Mouse (Mus musculus) embryonic facial prominence, embryonic 13.5 days (tissue): Measurements from ENCODE around the gene Rtbdn. TPM values are rescaled to one million over a fixed set of nuclear protein-coding genes. Genes with fewer than 3 reads are reported as not detected.

Experiments used
- ATAC-seq: fragments of 200-750 bp; cut with Nextera tagmentation; 2 replicates; pipeline ENCODE4 v1.8.0; 2017; ENCODE audit warnings: low read depth; ENCODE audit not compliant: insufficient number of reproducible peaks, insufficient read depth, low FRiP score, low TSS enrichment
- H3K27ac ChIP-seq: fragments of 300-500 bp; sonication (generic); 2 replicates; pipeline ENCODE4 v1.5.1; 2015; ENCODE audit warnings: moderate library complexity, mild to moderate bottlenecking, inconsistent platforms
- H3K27me3 ChIP-seq: fragments of 300-500 bp; sonication (generic); 2 replicates; pipeline ENCODE4 v1.6.1; 2015; ENCODE audit warnings: mild to moderate bottlenecking, inconsistent platforms
- H3K36me3 ChIP-seq: fragments of 300-500 bp; sonication (generic); 2 replicates; pipeline ENCODE4 v1.6.1; 2015; ENCODE audit warnings: mild to moderate bottlenecking, inconsistent platforms
- H3K4me1 ChIP-seq: fragments of 300-500 bp; sonication (generic); 2 replicates; pipeline ENCODE4 v1.6.1; 2015; ENCODE audit warnings: inconsistent platforms
- H3K4me2 ChIP-seq: fragments of 300-500 bp; sonication (generic); 2 replicates; pipeline ENCODE4 v1.6.1; 2015; ENCODE audit warnings: moderate library complexity, mild to moderate bottlenecking, inconsistent platforms
- H3K4me3 ChIP-seq: fragments of 300-500 bp; sonication (generic); 2 replicates; pipeline ENCODE4 v1.5.1; 2015; ENCODE audit warnings: mild to moderate bottlenecking, inconsistent platforms
- H3K9ac ChIP-seq: fragments of 300-500 bp; sonication (generic); 2 replicates; pipeline ENCODE4 v1.6.1; 2015; ENCODE audit warnings: mild to moderate bottlenecking, inconsistent platforms
- H3K9me3 ChIP-seq: fragments of 300-500 bp; sonication (generic); 2 replicates; pipeline ENCODE4 v1.6.1; 2016; ENCODE audit warnings: inconsistent platforms
- WGBS: fragments of 180-500 bp; shearing (Covaris S2); methylation state at CpG from one replicate; pipeline ENCODE4 v1.1.7; 2015; ENCODE audit warnings: mixed read lengths; 5-methylcytosine and 5-hydroxymethylcytosine counted together
- polyA plus RNA-seq: library from polyadenylated mRNA; unstranded; fragments of >200 nt; fragmentation: Nextera tagmentation; extraction: Ambion mirVana; gene quantifications from 2 replicates; pipeline ENCODE4 v1.2.1, GENCODE M21; 2015

Gene Rtbdn
- polyA plus RNA-seq, 1 experiment from 2014 or later, result 0.39 TPM

DNA sequence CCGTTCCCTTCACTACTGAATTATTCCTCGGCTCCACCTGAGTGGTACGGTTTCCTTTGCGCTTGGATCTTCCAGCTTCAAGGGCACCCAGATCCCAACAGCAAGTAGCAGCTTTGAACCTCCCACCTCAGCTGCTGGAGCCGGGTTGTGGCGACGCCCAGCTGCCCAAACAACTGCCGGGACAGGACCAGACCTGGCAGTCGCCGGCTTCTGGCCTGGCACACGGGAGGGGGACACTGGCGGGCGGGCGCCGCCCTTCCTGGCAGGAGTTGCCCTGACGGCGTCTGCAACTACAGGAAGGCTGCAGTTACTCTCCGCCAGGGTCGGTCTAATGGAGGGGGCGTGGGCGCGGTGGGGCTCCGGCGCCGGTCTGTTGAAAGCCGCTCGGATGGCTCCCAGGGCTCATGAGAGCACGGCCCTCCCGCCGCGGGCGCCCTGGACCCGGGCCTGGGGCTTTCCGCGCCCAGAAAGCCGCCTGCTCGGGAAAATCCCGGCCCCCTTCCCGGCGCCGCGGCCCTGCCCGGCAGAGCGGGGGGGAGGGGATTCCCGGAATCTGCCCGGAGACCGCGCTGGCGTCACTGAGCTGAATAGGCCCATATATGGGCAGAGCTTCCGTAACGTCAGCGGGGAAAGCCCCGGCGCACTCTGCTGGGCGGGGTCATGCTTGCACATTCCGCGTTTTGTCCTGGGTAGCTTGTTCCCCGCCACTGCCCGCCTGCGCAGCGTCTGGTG, 29.4 kb downstream of the Rtbdn start:
- ATAC-seq, result peak; percentile 80
- Histone ChIP-seq H3K36me3 (peaks cover 32% of the 10 kb centered on the region), H3K4me2 (peak overlapping the region; percentile 100), H3K9ac (peak overlapping the region; percentile 77), H3K9me3 (no peaks in the 10 kb centered on the region), H3K4me3 (peak overlapping the region; percentile 60), H3K27me3 (peaks cover 32% of the 10 kb centered on the region), H3K4me1 (peaks cover 71% of the 10 kb centered on the region), H3K27ac (peak overlapping the region; percentile 78)
- under 1% methylated on average over 51 of the region's 61 CpGs for WGBS

DNA sequence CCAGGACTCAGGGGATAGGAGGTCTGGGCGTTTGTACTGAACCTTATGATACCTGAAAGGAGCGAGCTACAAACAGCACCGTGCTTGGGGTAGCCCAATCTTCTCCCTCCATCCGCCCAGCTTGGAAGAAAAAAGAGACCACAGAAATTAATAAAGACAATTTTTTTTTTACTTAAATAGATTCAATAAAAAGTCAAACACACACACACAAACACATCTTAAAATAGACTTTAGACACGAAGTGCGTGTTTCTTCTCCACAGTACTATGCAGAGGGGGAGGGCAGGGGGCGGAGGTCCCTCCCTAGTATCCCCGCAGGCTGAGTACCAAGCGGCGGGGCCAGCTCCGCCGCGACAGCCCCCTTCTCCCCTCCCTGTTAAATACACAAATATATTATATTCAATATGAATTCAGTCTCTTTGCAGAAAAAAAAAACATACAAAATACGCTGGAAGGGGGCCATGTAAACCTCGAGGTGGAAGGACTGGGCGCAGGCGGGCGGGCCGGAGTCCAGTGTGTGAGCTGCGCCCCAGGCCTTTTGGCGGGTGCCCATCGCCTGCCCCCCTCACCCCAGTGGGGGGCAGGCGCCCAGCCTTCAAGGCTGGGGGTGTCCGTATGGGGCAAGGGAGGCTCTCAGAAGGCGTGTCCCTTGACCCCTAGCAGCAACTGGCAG, 30.1 kb downstream of the Rtbdn start:
- Histone ChIP-seq H3K9me3 (no peaks in the 10 kb centered on the region), H3K27me3 (peaks cover 32% of the 10 kb centered on the region), H3K4me2 (peak overlapping the region; percentile 100), H3K4me1 (peaks cover 74% of the 10 kb centered on the region), H3K4me3 (peak overlapping the region; percentile 60), H3K9ac (peak overlapping the region; percentile 77), H3K27ac (peak overlapping the region; percentile 51; the same call in 1 of the 2 replicates), H3K36me3 (peaks cover 25% of the 10 kb centered on the region)
- 3% methylated on average over 25 of the region's 25 CpGs for WGBS
- no peak for ATAC-seq

DNA sequence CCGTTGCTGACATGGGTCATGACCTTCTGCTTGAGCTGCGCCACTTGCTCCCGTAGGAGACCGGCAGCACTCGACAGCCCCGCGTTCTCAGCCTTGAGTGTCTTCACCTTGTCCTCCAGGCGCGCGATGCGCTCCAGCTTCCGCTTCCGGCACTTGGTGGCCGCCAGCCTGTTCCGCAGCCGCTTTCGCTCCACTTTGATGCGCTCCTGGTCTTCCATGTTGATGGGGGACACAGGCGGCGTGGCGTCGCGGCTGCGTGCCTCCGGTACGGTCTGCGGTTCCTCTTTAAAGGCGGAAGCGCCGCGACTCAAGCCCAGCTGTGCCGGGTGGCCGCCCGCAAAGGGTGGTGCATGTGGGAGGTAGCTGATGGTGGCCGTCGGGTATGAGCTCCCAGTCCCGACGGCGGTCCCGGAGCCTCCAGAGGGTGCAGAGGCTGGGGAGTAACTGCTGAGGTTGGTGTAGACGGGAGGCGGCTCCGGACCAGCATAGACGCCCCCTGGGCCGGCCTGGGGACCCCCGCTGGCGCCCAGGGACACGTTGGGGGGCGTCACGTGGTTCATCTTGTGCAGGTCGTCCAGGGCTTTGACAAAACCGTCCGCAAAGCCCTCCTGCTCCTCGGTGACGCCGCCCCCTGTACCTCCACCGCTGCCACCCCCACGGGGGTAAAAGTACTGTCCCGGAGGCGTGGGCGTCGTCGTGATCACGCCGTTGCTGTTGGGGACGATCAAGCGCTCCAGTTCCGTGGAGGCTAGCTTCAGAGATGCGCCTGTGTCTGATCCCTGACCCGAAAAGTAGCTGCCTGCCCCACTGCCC, 30.9 kb downstream of the Rtbdn start:
- Histone ChIP-seq H3K36me3 (peaks cover 18% of the 10 kb centered on the region), H3K4me1 (peaks cover 81% of the 10 kb centered on the region), H3K4me2 (peak overlapping the region; percentile 100), H3K9me3 (no peaks in the 10 kb centered on the region), H3K9ac (peak overlapping the region; percentile 77), H3K27me3 (peaks cover 32% of the 10 kb centered on the region), H3K4me3 (peak overlapping the region; percentile 60), H3K27ac (peak overlapping the region; percentile 74; the same call in 1 of the 2 replicates)
- under 1% methylated on average over 70 of the region's 70 CpGs for WGBS
- ATAC-seq, result no peak

DNA sequence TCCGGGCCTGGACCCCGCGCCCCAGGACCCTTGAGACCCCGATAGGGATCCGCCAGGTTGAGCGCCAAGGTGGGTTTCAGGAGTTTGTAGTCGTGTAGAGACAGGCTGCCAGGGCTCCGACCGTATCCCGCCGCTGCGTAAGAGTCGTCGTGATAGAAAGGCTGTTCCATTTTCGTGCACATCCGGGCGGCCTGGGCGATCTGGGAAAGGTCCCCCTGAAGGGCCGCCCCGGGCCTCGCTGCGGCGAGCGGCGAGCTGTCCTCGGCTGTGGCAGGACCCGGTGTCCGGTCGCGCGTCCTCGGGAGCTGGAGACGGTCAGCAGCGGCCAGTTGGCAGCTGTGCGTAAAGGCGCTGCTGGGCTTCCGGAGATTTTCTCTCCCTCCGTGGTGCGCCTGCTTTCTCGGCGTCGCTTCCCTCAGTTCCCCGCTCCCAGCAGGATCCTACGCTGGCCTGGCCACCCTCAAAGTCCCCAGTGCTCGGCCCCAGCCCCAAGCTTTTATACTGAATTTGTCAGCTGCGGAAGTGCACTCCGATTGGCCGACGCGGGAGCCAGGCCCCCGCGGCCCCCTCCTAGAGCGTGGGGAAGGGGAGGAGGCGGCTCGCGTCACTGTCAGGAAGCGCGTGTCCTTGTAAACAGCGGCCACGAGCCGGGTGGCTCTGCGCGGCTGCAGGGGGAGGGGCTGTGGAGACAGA, 31.6 kb downstream of the Rtbdn start, which contains the start of gene Junb:
Gene Junb (minus strand): TSS at position 471 of the 693 bp plus-strand sequence.
- Histone ChIP-seq H3K27me3 (peaks cover 32% of the 10 kb centered on the region), H3K9me3 (no peaks in the 10 kb centered on the region), H3K4me1 (peaks cover 82% of the 10 kb centered on the region), H3K4me3 (peak within 1 kb of the TSS; percentile 60), H3K36me3 (peaks cover 10% of the 10 kb centered on the region), H3K4me2 (peak within 1 kb of the TSS; percentile 100), H3K9ac (peak within 1 kb of the TSS; percentile 77), H3K27ac (peak within 1 kb of the TSS; percentile 74)
- ATAC-seq, result peak; percentile 13; the same call in 1 of the 2 replicates
- under 1% methylated on average over 63 of the region's 63 CpGs for WGBS

DNA sequence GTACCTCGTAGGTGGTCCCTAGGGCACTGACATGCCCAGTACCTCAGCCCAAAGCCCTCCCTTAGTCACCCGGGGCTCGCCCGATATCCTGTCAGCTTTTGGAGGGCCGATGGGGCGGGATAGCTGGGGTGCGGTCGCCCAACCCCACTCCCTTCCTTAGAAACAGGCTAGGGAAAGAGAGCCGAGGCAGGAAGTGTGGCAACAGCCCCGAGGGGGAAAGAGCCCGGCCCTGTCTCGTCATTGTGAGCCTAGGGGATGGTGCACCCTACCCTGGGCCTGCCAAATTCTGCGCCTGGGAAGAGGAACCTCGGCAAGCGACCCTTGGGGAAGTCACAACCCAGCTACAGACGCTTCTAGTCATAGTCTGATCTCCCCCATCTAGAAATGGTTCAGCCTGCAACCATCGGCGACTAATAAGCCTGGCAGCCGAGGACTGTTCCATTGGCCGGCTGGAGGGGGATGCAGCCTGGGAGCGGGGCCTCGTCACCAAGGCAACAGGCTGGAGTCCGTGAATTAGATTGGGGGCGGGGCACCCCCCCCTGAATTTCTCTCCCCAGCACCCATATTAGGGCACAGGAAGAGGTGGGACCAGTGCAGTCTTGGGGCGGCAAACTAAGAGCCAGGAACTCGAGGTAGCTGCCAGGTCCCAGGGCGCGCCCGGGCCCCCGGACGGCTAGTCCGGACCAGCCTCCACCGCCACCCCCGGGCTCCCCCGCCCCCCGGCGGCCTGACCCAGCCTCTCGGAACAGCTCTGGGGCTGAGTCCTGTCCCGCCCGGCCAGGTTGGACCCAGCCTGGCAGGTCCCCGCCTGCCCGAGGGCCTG, 33.0 kb downstream of the Rtbdn start:
- H3K27me3 ChIP-seq, result peaks cover 40% of the 10 kb centered on the region
- H3K4me1 ChIP-seq, result peaks cover 84% of the 10 kb centered on the region
- peak overlapping the region; percentile 60 for H3K27ac ChIP-seq
- peak overlapping the region; percentile 100 for H3K4me2 ChIP-seq
- H3K9me3 ChIP-seq, result no peaks in the 10 kb centered on the region
- H3K36me3 ChIP-seq, result no peaks in the 10 kb centered on the region
- 1% methylated on average over 42 of the region's 42 CpGs for WGBS
- ATAC-seq, result peak; percentile 27; the same call in 1 of the 2 replicates
- H3K4me3 ChIP-seq, result peak overlapping the region; percentile 60
- H3K9ac ChIP-seq, result peak overlapping the region; percentile 59

DNA sequence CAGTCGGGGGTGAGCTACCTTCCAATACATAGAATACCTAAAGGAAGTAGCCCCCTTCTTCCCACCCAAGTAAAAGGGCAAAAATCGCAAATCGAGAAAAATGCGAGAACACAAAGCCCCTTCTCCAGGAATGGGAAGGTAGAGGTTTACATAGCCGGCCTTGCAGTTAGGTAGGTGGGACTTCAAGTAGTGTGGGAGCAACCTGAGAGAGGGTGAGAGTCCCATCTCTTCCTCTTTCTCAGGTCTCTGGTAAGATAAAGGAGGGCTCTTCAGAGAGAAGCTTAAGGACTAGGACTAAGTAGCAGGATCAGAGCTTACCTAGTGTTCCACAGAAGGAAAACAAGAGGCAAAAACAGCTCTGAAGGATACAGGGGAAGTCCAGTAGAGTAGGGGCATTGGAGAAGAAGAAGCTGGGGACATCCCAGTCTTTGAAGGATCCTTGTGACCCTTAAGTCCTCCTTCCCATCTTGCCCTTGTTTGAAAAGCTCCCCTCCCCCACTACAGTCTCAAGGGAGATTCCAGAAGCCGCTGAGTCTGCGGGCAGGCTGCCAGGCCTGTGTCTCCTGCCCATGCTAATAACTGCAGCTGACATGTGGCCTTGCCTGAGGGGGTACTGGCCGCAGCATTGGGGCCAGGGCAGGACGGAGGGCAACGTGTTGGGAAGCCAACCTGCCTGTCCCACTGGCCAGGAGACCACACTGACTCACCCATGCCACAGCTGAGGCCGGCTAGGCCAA, 34.0 kb downstream of the Rtbdn start:
- Histone ChIP-seq H3K4me2 (peak overlapping the region; percentile 100), H3K9me3 (no peaks in the 10 kb centered on the region), H3K9ac (peak overlapping the region; percentile 28), H3K27me3 (peaks cover 49% of the 10 kb centered on the region), H3K36me3 (no peaks in the 10 kb centered on the region), H3K4me1 (peaks cover 84% of the 10 kb centered on the region), H3K4me3 (no peak overlapping the region; the same call in 1 of the 2 replicates), H3K27ac (peak overlapping the region; percentile 30)
- no peak for ATAC-seq
- 28% methylated on average over 11 of the region's 11 CpGs for WGBS

DNA sequence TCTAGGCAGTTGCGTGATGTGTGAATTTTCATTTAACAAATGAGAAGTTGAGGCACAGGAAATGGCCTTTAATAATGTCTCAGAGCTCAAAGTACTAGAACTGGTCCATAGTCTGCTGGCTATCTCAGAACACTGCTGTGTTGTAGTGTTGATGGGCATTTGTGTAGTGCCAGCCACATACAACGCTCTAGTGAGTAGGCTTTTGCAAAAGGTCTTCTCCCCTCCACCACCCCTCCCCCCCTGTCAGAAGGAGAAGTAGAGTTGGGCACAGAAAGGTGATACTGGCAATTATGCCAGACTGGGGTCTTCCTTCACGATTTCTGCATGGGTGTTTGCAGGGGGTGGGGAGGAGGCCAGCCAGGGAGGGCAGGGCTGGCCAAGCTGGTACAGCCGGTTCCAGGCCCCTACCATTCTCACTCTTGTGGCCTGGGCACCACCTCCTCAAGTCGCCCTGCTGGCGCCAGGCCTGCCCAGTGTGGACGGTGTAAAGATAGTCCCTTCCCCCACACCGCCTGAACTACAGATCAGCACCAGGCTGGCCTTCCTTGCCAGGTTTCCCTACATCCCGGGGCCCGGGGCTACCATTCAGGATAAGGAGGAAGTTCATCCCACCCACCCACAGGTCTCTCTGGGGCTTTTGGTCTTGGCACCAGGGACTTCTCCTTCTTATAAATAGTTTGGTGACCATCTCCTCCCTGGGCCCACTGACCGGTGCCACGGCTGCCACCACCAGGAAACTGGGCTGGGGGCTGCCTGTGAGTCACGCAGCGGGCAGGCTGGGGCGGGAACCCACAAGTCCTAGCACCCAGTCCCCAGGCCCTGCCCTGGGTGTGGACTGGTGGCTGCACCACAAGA, 35.1 kb downstream of the Rtbdn start:
- 71% methylated on average over 15 of the region's 15 CpGs for WGBS
- no peak overlapping the region for H3K4me2 ChIP-seq
- H3K4me1 ChIP-seq, result peaks cover 82% of the 10 kb centered on the region
- no peak for ATAC-seq
- no peaks in the 10 kb centered on the region for H3K36me3 ChIP-seq
- peaks cover 54% of the 10 kb centered on the region for H3K27me3 ChIP-seq
- H3K9ac ChIP-seq, result no peak overlapping the region
- no peaks in the 10 kb centered on the region for H3K9me3 ChIP-seq
- peak overlapping the region; percentile 68 for H3K27ac ChIP-seq
- H3K4me3 ChIP-seq, result no peak overlapping the region

DNA sequence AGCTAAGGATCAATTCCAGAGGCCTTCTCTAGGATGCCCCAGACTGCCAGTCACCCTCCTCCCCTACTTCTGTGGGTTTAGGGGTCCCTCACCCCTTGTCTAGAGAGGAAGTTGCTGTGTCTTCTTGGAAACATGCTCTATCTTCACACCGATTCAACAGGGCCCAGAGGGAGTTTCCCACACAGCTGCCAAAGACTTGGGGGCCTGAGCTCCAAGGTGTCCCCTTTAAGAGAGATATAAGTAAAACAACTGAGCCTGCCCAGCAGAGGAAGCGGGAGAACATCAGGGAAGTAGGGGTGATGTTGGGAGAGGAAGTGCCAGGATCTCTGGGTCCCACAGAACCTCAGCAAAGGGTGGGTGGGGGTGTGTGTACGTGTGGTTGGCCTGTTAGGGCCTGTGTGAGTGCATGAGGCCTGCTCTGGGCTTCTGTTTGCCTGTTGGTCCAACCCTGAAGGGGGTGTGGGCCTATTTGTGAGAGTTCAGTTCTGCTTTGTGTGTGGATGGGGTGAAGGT, 35.8 kb downstream of the Rtbdn start:
- 63% methylated on average over 3 of the region's 3 CpGs for WGBS
- H3K9ac ChIP-seq, result no peak overlapping the region
- no peaks in the 10 kb centered on the region for H3K36me3 ChIP-seq
- H3K4me1 ChIP-seq, result peaks cover 75% of the 10 kb centered on the region
- H3K27ac ChIP-seq, result peak overlapping the region; percentile 68
- no peak overlapping the region for H3K4me2 ChIP-seq
- H3K4me3 ChIP-seq, result no peak overlapping the region
- ATAC-seq, result no peak
- H3K27me3 ChIP-seq, result peaks cover 47% of the 10 kb centered on the region
- no peaks in the 10 kb centered on the region for H3K9me3 ChIP-seq

DNA sequence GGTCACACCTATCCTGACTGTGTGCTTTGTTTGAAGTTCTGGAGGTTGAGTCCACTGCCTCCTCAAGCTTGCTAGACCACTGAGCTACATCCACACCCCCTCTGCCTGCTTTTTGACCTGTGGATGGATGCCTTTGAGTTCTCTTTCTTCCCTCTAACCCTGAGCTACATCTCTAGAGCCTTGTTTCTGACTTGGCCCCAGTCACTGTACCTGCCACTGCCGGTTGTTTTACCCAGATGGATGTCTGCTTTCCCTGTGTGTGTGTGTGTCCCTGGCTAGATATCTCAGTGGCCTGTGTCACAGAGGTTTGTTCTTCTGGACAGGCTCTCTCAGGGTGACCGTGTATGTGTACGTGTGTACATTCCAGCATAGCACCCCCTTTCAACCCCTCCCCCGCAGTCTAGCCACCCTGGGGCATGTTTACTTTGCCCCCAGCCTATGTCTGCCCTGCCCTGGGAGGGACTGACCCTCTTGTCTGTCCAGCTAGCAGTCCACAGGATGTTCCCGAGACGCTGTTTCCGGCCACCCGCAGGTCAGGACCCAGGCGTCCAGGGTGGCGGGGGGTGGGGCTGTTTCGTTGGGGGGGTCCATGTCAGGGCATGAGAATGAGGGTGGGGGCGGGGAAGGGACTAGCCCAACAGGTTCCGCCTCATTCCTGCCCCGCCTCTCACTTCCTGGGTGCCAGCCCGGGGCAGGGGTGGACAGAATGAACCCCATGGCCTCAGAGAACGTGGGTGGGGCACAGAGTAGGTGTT, 37.7 kb downstream of the Rtbdn start:
- Histone ChIP-seq H3K27me3 (peaks cover 28% of the 10 kb centered on the region), H3K9ac (peak overlapping the region; percentile 69), H3K4me2 (peak overlapping the region; percentile 99), H3K4me3 (peak overlapping the region; percentile 56), H3K9me3 (no peaks in the 10 kb centered on the region), H3K4me1 (peaks cover 63% of the 10 kb centered on the region), H3K27ac (peak overlapping the region; percentile 58), H3K36me3 (no peaks in the 10 kb centered on the region)
- WGBS, result 3% methylated on average over 16 of the region's 16 CpGs
- no peak for ATAC-seq
